Mouse (Mus musculus) kidney, embryonic 14.5 days (tissue): ENCODE results near the gene Spry1. TPM values are rescaled to one million over a fixed set of nuclear protein-coding genes. Genes with fewer than 3 reads are reported as not detected.

Experiments used
- polyA plus RNA-seq: library from polyadenylated mRNA; unstranded; fragments of >200 nt; fragmentation: Nextera tagmentation; extraction: Ambion mirVana; gene quantifications from 2 replicates; pipeline ENCODE4 v1.2.1, GENCODE M21; 2014

The Spry1 gene
- polyA plus RNA-seq, 1 experiment from 2014 or later, result 49.8 TPM

Other genes starting within 250 kb of the Spry1 start
- 31.9 and 45.3 TPM in 2 replicates for gene Spata5, start 220.1 kb upstream of the Spry1 start, polyA plus RNA-seq
- 7.2 and 7.9 TPM in 2 replicates for gene Nudt6, start 219.7 kb upstream of the Spry1 start, polyA plus RNA-seq
- 8.1 and 9.4 TPM in 2 replicates for gene Gm5148, start 84.5 kb downstream of the Spry1 start, polyA plus RNA-seq